Mouse (Mus musculus): ENCODE results near the gene Ifna7. TPM values are rescaled to one million over a fixed set of nuclear protein-coding genes. Genes with fewer than 3 reads are reported as not detected.
"Not testable (repeated sequence)": the region's sequence is repeated elsewhere in the genome, so short reads cannot be mapped to it uniquely, and the experiment has no call there.

Ifna7 gene
- polyA plus RNA-seq, 1 experiment from 2014 or later: not detected

DNA sequence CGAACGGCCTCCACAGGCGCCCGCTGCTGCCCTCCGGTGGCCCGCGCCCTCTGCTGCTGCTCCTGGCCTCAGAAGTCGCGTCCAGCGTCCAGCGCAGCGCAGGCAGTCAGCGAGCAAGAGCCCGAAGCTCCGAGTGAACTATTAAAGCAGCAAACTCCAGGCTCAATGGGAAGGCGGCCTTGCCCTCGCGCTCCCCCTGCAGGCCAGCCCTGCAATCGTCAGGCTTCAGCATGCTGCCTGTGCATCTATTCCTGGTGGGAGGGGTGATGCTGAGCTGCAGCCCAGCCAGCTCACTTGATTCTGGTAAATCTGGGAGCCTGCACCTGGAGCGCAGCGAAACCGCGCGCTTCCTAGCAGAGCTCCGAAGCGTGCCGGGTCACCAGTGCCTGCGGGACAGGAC lies 27.6 kb upstream of the Ifna7 start, which contains the start of gene Gm13277:
TSS of gene Gm13277 (plus strand) at position 231 of the 400 bp plus-strand sequence.
- H3K4me1 ChIP-seq (ENCODE audit: insufficient read depth); H3K9me3 ChIP-seq (ENCODE audit: low read length); H3K27ac ChIP-seq (ENCODE audit: low read depth); H3K4me2 ChIP-seq (ENCODE audit: low read depth, low read length); H3K27me3 ChIP-seq (ENCODE audit: insufficient read depth, low read length); H3K36me3 ChIP-seq (replicated peaks; ENCODE audit: insufficient read depth, low read length); H3K9ac ChIP-seq (replicated peaks); DNase-seq; ATAC-seq; H3K4me3 ChIP-seq (ENCODE audit: low read depth, low read length): not testable (repeated sequence)
- 0% methylated on average over 1 of the region's 28 CpGs for WGBS (ENCODE audit: insufficient replicate concordance)
- peak; percentile 61 for TF ChIP-seq CTCF (IDR thresholded peaks at IDR 0.05; ENCODE audit: low read depth)

DNA sequence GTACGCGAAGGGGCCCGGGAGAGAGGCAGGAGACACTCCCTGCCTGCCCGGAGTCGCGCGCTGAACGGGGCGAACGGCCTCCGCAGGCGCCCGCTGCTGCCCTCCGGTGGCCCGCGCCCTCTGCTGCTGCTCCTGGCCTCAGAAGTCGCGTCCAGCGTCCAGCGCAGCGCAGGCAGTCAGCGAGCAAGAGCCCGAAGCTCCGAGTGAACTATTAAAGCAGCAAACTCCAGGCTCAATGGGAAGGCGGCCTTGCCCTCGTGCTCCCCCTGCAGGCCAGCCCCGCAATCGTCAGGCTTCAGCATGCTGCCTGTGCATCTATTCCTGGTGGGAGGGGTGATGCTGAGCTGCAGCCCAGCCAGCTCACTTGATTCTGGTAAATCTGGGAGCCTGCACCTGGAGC lies 24.8 kb upstream of the Ifna7 start, which contains the start of gene Gm13278:
TSS of gene Gm13278 (plus strand) at position 301 of the 400 bp plus-strand sequence.
- not testable (repeated sequence) for DNase-seq

DNA sequence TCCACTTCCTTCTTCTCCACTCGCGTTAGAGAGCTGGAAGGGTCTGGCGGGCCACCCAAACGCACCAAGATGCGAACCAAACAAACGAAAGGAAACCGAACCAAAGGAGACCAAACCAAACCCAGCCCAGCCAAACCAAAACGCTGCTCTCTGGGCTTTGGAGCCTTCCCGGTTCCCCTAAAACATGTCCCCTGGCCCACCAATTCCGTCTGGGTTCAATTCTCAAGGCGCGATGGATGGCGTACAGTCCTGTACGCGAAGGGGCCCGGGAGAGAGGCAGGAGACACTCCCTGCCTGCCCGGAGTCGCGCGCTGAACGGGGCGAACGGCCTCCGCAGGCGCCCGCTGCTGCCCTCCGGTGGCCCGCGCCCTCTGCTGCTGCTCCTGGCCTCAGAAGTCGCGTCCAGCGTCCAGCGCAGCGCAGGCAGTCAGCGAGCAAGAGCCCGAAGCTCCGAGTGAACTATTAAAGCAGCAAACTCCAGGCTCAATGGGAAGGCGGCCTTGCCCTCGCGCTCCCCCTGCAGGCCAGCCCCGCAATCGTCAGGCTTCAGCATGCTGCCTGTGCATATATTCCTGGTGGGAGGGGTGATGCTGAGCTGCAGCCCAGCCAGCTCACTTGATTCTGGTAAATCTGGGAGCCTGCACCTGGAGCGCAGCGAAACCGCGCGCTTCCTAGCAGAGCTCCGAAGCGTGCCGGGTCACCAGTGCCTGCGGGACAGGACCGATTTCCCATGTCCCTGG lies 21.9 kb upstream of the Ifna7 start, which contains the start of gene Gm13275:
TSS of gene Gm13275 (plus strand) at position 552 of the 740 bp plus-strand sequence.
- H3K36me3 ChIP-seq (replicated peaks; ENCODE audit: insufficient read depth, low read length); H3K4me2 ChIP-seq (ENCODE audit: low read depth, low read length); H3K27ac ChIP-seq (ENCODE audit: low read depth); H3K27me3 ChIP-seq (ENCODE audit: insufficient read depth, low read length); DNase-seq; H3K9ac ChIP-seq (replicated peaks); H3K4me3 ChIP-seq (ENCODE audit: low read depth, low read length); ATAC-seq; H3K4me1 ChIP-seq (ENCODE audit: insufficient read depth); H3K9me3 ChIP-seq (ENCODE audit: low read length): not testable (repeated sequence)
- TF ChIP-seq CTCF (IDR thresholded peaks at IDR 0.05; ENCODE audit: low read depth): peak; percentile 44
- 0% methylated on average over 2 of the region's 52 CpGs for WGBS (ENCODE audit: insufficient replicate concordance)

More for the DNA sequence above, 24.8 kb upstream of the Ifna7 start, which contains the start of gene Gm13278:
- H3K9ac ChIP-seq (replicated peaks); H3K9me3 ChIP-seq (ENCODE audit: low read length); H3K27ac ChIP-seq (ENCODE audit: low read depth); H3K27me3 ChIP-seq (ENCODE audit: insufficient read depth, low read length); H3K4me1 ChIP-seq (ENCODE audit: insufficient read depth); H3K36me3 ChIP-seq (replicated peaks; ENCODE audit: insufficient read depth, low read length); H3K4me3 ChIP-seq (ENCODE audit: low read depth, low read length); H3K4me2 ChIP-seq (ENCODE audit: low read depth, low read length); ATAC-seq: not testable (repeated sequence)
- no CpG with 5 or more reads among the region's 28 CpGs for WGBS (ENCODE audit: insufficient replicate concordance)

DNA sequence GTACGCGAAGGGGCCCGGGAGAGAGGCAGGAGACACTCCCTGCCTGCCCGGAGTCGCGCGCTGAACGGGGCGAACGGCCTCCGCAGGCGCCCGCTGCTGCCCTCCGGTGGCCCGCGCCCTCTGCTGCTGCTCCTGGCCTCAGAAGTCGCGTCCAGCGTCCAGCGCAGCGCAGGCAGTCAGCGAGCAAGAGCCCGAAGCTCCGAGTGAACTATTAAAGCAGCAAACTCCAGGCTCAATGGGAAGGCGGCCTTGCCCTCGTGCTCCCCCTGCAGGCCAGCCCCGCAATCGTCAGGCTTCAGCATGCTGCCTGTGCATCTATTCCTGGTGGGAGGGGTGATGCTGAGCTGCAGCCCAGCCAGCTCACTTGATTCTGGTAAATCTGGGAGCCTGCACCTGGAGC lies 18.9 kb upstream of the Ifna7 start, which contains the start of gene Gm13279:
TSS of gene Gm13279 (plus strand) at position 301 of the 400 bp plus-strand sequence.
- H3K4me3 ChIP-seq (ENCODE audit: low read depth, low read length); H3K9me3 ChIP-seq (ENCODE audit: low read length); H3K27ac ChIP-seq (ENCODE audit: low read depth); H3K36me3 ChIP-seq (replicated peaks; ENCODE audit: insufficient read depth, low read length); H3K4me2 ChIP-seq (ENCODE audit: low read depth, low read length); H3K27me3 ChIP-seq (ENCODE audit: insufficient read depth, low read length); ATAC-seq; H3K4me1 ChIP-seq (ENCODE audit: insufficient read depth); DNase-seq; H3K9ac ChIP-seq (replicated peaks): not testable (repeated sequence)
- no CpG with 5 or more reads among the region's 28 CpGs for WGBS (ENCODE audit: insufficient replicate concordance)

DNA sequence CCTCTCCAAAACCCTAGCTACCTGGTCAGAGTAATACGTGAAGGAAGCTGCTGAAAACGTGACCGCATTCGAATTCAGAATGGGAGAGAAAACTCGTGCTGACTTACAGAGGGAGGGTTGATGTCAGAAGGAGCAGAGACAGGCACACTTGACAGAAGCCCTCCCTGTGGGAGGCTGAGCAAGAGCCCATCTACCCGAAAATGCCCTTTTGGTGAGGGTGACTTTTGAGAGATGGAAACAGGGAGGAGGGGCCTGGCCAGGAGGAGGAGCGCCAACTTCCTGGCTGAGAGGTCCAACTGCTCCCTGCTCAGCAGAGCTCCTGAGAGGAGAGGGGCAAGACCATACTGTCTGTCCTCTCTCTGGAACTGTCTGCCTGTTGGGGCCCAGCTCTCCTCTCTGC lies 16.7 kb upstream of the Ifna7 start, which contains the start of gene Gm13285:
TSS of gene Gm13285 (plus strand) at position 301 of the 400 bp plus-strand sequence.
- not testable (repeated sequence) for H3K36me3 ChIP-seq (replicated peaks; ENCODE audit: insufficient read depth, low read length); H3K4me2 ChIP-seq (ENCODE audit: low read depth, low read length); H3K4me3 ChIP-seq (ENCODE audit: low read depth, low read length); ATAC-seq; H3K4me1 ChIP-seq (ENCODE audit: insufficient read depth); H3K27me3 ChIP-seq (ENCODE audit: insufficient read depth, low read length); DNase-seq; H3K9ac ChIP-seq (replicated peaks); H3K27ac ChIP-seq (ENCODE audit: low read depth); H3K9me3 ChIP-seq (ENCODE audit: low read length)
- 0% methylated on average over 1 of the region's 7 CpGs for WGBS (ENCODE audit: insufficient replicate concordance)

DNA sequence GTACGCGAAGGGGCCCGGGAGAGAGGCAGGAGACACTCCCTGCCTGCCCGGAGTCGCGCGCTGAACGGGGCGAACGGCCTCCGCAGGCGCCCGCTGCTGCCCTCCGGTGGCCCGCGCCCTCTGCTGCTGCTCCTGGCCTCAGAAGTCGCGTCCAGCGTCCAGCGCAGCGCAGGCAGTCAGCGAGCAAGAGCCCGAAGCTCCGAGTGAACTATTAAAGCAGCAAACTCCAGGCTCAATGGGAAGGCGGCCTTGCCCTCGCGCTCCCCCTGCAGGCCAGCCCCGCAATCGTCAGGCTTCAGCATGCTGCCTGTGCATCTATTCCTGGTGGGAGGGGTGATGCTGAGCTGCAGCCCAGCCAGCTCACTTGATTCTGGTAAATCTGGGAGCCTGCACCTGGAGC lies 13.1 kb upstream of the Ifna7 start, which contains the start of gene Gm13287:
TSS of gene Gm13287 (plus strand) at position 301 of the 400 bp plus-strand sequence.
- H3K4me2 ChIP-seq (ENCODE audit: low read depth, low read length): not testable (repeated sequence)

DNA sequence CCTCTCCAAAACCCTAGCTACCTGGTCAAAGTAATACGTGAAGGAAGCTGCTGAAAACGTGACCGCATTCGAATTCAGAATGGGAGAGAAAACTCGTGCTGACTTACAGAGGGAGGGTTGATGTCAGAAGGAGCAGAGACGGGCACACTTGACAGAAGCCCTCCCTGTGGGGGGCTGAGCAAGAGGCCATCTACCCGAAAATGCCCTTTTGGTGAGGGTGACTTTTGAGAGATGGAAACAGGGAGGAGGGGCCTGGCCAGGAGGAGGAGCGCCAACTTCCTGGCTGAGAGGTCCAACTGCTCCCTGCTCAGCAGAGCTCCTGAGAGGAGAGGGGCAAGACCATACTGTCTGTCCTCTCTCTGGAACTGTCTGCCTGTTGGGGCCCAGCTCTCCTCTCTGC lies 10.8 kb upstream of the Ifna7 start, which contains the start of gene Gm13288:
TSS of gene Gm13288 (plus strand) at position 301 of the 400 bp plus-strand sequence.
- H3K27me3 ChIP-seq (ENCODE audit: insufficient read depth, low read length); DNase-seq; H3K9me3 ChIP-seq (ENCODE audit: low read length); ATAC-seq; H3K4me1 ChIP-seq (ENCODE audit: insufficient read depth); H3K4me3 ChIP-seq (ENCODE audit: low read depth, low read length); H3K4me2 ChIP-seq (ENCODE audit: low read depth, low read length); H3K36me3 ChIP-seq (replicated peaks; ENCODE audit: insufficient read depth, low read length); H3K9ac ChIP-seq (replicated peaks); H3K27ac ChIP-seq (ENCODE audit: low read depth): not testable (repeated sequence)
- no CpG with 5 or more reads among the region's 8 CpGs for WGBS (ENCODE audit: insufficient replicate concordance)

More for the DNA sequence above, 13.1 kb upstream of the Ifna7 start, which contains the start of gene Gm13287:
- not testable (repeated sequence) for H3K9me3 ChIP-seq (ENCODE audit: low read length); H3K4me1 ChIP-seq (ENCODE audit: insufficient read depth); H3K9ac ChIP-seq (replicated peaks); H3K4me3 ChIP-seq (ENCODE audit: low read depth, low read length); DNase-seq; H3K27me3 ChIP-seq (ENCODE audit: insufficient read depth, low read length); H3K27ac ChIP-seq (ENCODE audit: low read depth); ATAC-seq; H3K36me3 ChIP-seq (replicated peaks; ENCODE audit: insufficient read depth, low read length)
- no CpG with 5 or more reads among the region's 29 CpGs for WGBS (ENCODE audit: insufficient replicate concordance)
